Mouse (Mus musculus) kidney, postnatal 0 days (tissue): ENCODE measurements around the gene Micall2. TPM values are rescaled to one million over a fixed set of nuclear protein-coding genes. Genes with fewer than 3 reads are reported as not detected.
A peak's percentile ranks its signal among the peaks of the same experiment; 100 is the strongest.
"Not testable (repeated sequence)": the region's sequence is repeated elsewhere in the genome, so short reads cannot be mapped to it uniquely, and the experiment has no call there.

Experiments
- ATAC-seq: fragments of 200-750 bp; cut with Nextera tagmentation; replicated peaks from 2 replicates; pipeline ENCODE4 v1.8.0; 2017; ENCODE audit warnings: low read depth, moderate number of reproducible peaks, moderate TSS enrichment, moderate library complexity; ENCODE audit not compliant: low FRiP score
- DNase-seq: peaks from one replicate; pipeline ENCODE4 v3.0.0-alpha.2; 2016; ENCODE audit warnings: low spot score
- H3K27ac ChIP-seq: fragments of 300-500 bp; sonication (generic); 2 replicates; pipeline ENCODE4 v1.5.1; 2014; ENCODE audit warnings: mild to moderate bottlenecking
- H3K27me3 ChIP-seq: fragments of 300-500 bp; sonication (generic); 2 replicates; pipeline ENCODE4 v1.6.1; 2014; ENCODE audit warnings: low read length, mixed read lengths; ENCODE audit not compliant: insufficient read depth
- H3K36me3 ChIP-seq: fragments of 300-500 bp; sonication (generic); 2 replicates; pipeline ENCODE4 v1.6.1; 2014; ENCODE audit warnings: low read length, mixed read lengths; ENCODE audit not compliant: insufficient read depth
- H3K4me1 ChIP-seq: fragments of 300-500 bp; sonication (generic); replicated peaks from 2 replicates; pipeline ENCODE4 v1.6.1; 2014; ENCODE audit warnings: antibody characterized with exemption, low read length, mixed read lengths; ENCODE audit not compliant: insufficient read depth
- H3K4me2 ChIP-seq: fragments of 300-500 bp; sonication (generic); 2 replicates; pipeline ENCODE4 v1.6.1; 2014; ENCODE audit warnings: mild to moderate bottlenecking, low read length, moderate library complexity, mixed read lengths
- H3K4me3 ChIP-seq: fragments of 300-500 bp; sonication (generic); replicated peaks from 2 replicates; pipeline ENCODE4 v1.5.1; 2014; ENCODE audit warnings: low read depth, low read length
- H3K9ac ChIP-seq: fragments of 300-500 bp; sonication (generic); 2 replicates; pipeline ENCODE4 v1.6.1; 2014; ENCODE audit warnings: low read depth, low read length
- H3K9me3 ChIP-seq: fragments of 300-500 bp; sonication (generic); replicated peaks from 2 replicates; pipeline ENCODE4 v1.6.1; 2016; ENCODE audit warnings: low read length, inconsistent platforms, mixed read lengths
- CTCF ChIP-seq: IDR thresholded peaks from 2 replicates; pipeline ENCODE4 v1.5.1; 2016; ENCODE audit warnings: antibody characterized with exemption, low read depth, mild to moderate bottlenecking, moderate library complexity
- WGBS: fragments of 180-500 bp; shearing (Covaris S2); extraction: QIAGEN DNeasy Blood & Tissue Kit; methylation state at CpG from one replicate; pipeline ENCODE4 v1.1.7; 2014; 5-methylcytosine and 5-hydroxymethylcytosine counted together
- polyA plus RNA-seq: library from polyadenylated mRNA; unstranded; fragments of >200 nt; fragmentation: Nextera tagmentation; extraction: Ambion mirVana; gene quantifications from 2 replicates; pipeline ENCODE4 v1.2.1, GENCODE M21; 2015

The Micall2 gene
- polyA plus RNA-seq, 1 experiment from 2014 or later = 4.6 TPM

- WGBS = 69% methylated on average over 7 of the region's 7 CpGs
- no peak for ATAC-seq
- Histone ChIP-seq H3K36me3 (no peaks in the 10 kb centered on the region), H3K27ac (no peak overlapping the region), H3K9ac (no peak overlapping the region), H3K4me2 (no peak overlapping the region), H3K27me3 (no peaks in the 10 kb centered on the region), H3K4me3 (no peak overlapping the region), H3K9me3 (no peaks in the 10 kb centered on the region), H3K4me1 (0 out of 2 replicates have a peak, but pooled peaks cover 3% of the 10 kb centered on the region)
- DNase-seq = no peak
- TF ChIP-seq CTCF = no peak
Measured at GRCm38 (mm10) chr5:139718949-139719348, 17.2 kb downstream of the Micall2 start.

DNA sequence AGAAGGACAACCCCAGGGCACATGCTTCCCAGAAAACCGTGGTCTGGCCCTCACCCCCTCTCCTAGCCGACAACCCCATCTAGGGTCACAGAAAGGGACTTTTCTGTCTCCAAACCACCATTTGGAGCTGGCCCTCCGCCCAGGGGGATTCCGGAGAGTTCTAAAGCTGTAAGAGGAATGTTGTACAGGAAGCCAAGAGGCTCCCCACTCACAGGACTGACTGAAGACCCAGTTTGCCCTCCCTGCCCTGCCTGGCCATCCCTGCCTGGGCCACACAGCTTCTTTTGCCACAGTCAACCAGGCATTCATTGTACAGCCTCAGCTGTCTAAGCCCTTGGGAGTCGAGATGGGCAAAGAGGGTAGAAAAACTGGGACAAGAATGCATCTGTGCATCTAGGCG is 17.6 kb downstream of the Micall2 start:
- no peak overlapping the region for H3K9ac ChIP-seq
- H3K27me3 ChIP-seq = no peaks in the 10 kb centered on the region
- H3K9me3 ChIP-seq = no peaks in the 10 kb centered on the region
- 0 out of 2 replicates have a peak, but pooled peaks cover 3% of the 10 kb centered on the region for H3K4me1 ChIP-seq
- ATAC-seq (no peak), DNase-seq (peak; percentile 67)
- TF ChIP-seq CTCF = no peak
- H3K36me3 ChIP-seq = no peaks in the 10 kb centered on the region
- no peak overlapping the region for H3K4me2 ChIP-seq
- WGBS = 60% methylated on average over 6 of the region's 6 CpGs
- H3K4me3 ChIP-seq = no peak overlapping the region
- H3K27ac ChIP-seq = no peak overlapping the region

GRCm38 (mm10) chr5:139717723-139718122 is 18.4 kb downstream of the Micall2 start:
- no peaks in the 10 kb centered on the region for H3K36me3 ChIP-seq
- no peaks in the 10 kb centered on the region for H3K27me3 ChIP-seq
- peak; percentile 93 for TF ChIP-seq CTCF
- H3K9ac ChIP-seq = no peak overlapping the region
- H3K27ac ChIP-seq = no peak overlapping the region
- H3K4me1 ChIP-seq = no peaks in the 10 kb centered on the region
- no peaks in the 10 kb centered on the region for H3K9me3 ChIP-seq
- no peak overlapping the region for H3K4me3 ChIP-seq
- ATAC-seq (peak; percentile 41; the same call in 1 of the 2 replicates), DNase-seq (peak; percentile 83)
- H3K4me2 ChIP-seq = no peak overlapping the region
- 100% methylated on average over 2 of the region's 2 CpGs for WGBS

DNA sequence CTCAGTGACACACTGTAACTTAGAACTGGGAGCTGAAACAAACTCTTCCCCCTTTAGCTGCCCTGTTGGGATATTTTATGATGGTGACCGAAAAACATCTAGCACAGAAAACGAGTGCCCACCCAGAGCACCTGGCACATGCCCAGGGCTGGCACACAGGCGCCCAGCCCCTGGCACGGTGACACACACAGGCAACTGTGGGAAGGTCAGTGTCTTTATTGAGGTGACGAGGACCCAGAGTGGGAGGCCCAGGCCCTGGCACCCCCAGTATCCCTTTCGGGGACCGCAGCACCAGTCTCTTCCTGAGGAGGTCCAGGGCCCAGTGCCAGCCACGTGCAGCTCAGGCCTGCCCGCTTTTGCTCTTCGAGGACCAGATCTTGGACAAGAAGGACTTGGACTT is 29.6 kb downstream of the Micall2 start:
- Histone ChIP-seq H3K9ac (no peak overlapping the region), H3K27ac (no peak overlapping the region), H3K36me3 (no peaks in the 10 kb centered on the region), H3K4me2 (no peak overlapping the region), H3K27me3 (no peaks in the 10 kb centered on the region), H3K9me3 (no peaks in the 10 kb centered on the region), H3K4me3 (no peak overlapping the region), H3K4me1 (no peaks in the 10 kb centered on the region)
- DNase-seq (no peak), ATAC-seq (no peak)
- TF ChIP-seq CTCF = no peak
- WGBS = 88% methylated on average over 10 of the region's 10 CpGs

DNA sequence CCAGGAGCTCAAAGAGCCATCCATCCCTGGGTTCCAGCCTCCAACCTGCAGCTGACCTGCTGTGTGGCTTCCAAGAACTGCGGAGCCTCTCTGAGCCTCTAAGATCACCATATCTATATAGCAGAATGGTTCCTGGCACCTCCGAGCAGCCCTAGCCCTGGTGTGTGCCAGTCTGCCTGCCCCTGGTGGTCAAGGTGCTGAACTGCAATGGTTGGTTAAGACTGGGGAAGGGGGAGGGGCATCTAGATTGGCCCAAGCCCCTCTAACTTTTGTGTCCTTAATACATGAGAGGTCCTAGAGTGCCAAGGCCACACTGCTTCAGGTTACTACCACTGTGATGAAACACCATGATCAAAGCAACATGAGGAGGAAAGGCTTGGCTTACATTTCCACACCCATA is 33.2 kb downstream of the Micall2 start:
- H3K4me1 ChIP-seq = no peaks in the 10 kb centered on the region
- H3K27ac ChIP-seq = no peak overlapping the region
- no peaks in the 10 kb centered on the region for H3K36me3 ChIP-seq
- TF ChIP-seq CTCF = peak; percentile 66
- no peak overlapping the region for H3K9ac ChIP-seq
- no peaks in the 10 kb centered on the region for H3K9me3 ChIP-seq
- no peak overlapping the region for H3K4me2 ChIP-seq
- WGBS = 66% methylated on average over 2 of the region's 2 CpGs
- DNase-seq (peak; percentile 33), ATAC-seq (peak; percentile 36)
- no peaks in the 10 kb centered on the region for H3K27me3 ChIP-seq
- H3K4me3 ChIP-seq = no peak overlapping the region

DNA sequence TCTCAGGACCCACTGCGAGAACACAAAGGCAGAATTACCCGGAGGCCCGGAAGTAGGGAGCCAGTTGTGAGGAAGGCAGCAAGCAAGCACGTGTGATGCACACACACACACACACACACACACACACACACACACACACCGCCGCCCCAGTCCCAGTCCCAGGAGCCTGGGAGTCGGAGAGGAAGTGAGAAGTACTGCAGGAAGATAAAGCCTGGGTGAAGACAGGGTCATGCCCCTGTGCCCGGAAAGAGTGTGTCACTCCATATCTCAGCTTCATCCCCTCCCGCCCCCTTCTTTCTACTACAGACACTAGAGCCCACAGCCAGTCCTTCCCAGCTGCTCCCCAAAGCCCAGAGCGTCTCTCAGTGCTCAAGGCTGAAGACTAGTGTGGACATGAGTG is 33.9 kb downstream of the Micall2 start:
- Histone ChIP-seq H3K9me3 (no peaks in the 10 kb centered on the region), H3K36me3 (no peaks in the 10 kb centered on the region), H3K27me3 (no peaks in the 10 kb centered on the region), H3K4me2 (no peak overlapping the region), H3K9ac (no peak overlapping the region), H3K4me3 (no peak overlapping the region), H3K4me1 (no peaks in the 10 kb centered on the region), H3K27ac (no peak overlapping the region)
- no peak for TF ChIP-seq CTCF
- WGBS = 38% methylated on average over 8 of the region's 10 CpGs
- ATAC-seq = no peak
- no peak for DNase-seq

- Histone ChIP-seq H3K36me3 (no peaks in the 10 kb centered on the region), H3K9me3 (no peaks in the 10 kb centered on the region), H3K27me3 (no peaks in the 10 kb centered on the region), H3K27ac (no peak overlapping the region), H3K4me2 (no peak overlapping the region), H3K4me1 (no peaks in the 10 kb centered on the region), H3K4me3 (no peak overlapping the region), H3K9ac (no peak overlapping the region)
- WGBS = 94% methylated on average over 6 of the region's 6 CpGs
- DNase-seq = no peak
- ATAC-seq = no peak
- peak; percentile 20; the same call in 1 of the 2 replicates for TF ChIP-seq CTCF
Measured at GRCm38 (mm10) chr5:139696954-139697353, 39.2 kb downstream of the Micall2 start.

GRCm38 (mm10) chr5:139695876-139696275 is 40.3 kb downstream of the Micall2 start:
- H3K27me3 ChIP-seq, H3K27ac ChIP-seq, H3K36me3 ChIP-seq, H3K9me3 ChIP-seq, H3K4me1 ChIP-seq, DNase-seq, ATAC-seq, H3K4me3 ChIP-seq, H3K4me2 ChIP-seq, H3K9ac ChIP-seq: not testable (repeated sequence)
- 37% methylated on average over 3 of the region's 3 CpGs for WGBS
